Mouse (Mus musculus) embryonic facial prominence, embryonic 13.5 days (tissue): ENCODE results near the gene Msantd3. TPM values are rescaled to one million over a fixed set of nuclear protein-coding genes. Genes with fewer than 3 reads are reported as not detected.

Experiments
- ATAC-seq: fragments of 200-750 bp; cut with Nextera tagmentation; 2 replicates; pipeline ENCODE4 v1.8.0; 2017; ENCODE audit warnings: low read depth; ENCODE audit not compliant: insufficient number of reproducible peaks, insufficient read depth, low FRiP score, low TSS enrichment
- H3K27ac ChIP-seq: fragments of 300-500 bp; sonication (generic); 2 replicates; pipeline ENCODE4 v1.5.1; 2015; ENCODE audit warnings: moderate library complexity, mild to moderate bottlenecking, inconsistent platforms
- H3K27me3 ChIP-seq: fragments of 300-500 bp; sonication (generic); 2 replicates; pipeline ENCODE4 v1.6.1; 2015; ENCODE audit warnings: mild to moderate bottlenecking, inconsistent platforms
- H3K36me3 ChIP-seq: fragments of 300-500 bp; sonication (generic); 2 replicates; pipeline ENCODE4 v1.6.1; 2015; ENCODE audit warnings: mild to moderate bottlenecking, inconsistent platforms
- H3K4me1 ChIP-seq: fragments of 300-500 bp; sonication (generic); 2 replicates; pipeline ENCODE4 v1.6.1; 2015; ENCODE audit warnings: inconsistent platforms
- H3K4me2 ChIP-seq: fragments of 300-500 bp; sonication (generic); 2 replicates; pipeline ENCODE4 v1.6.1; 2015; ENCODE audit warnings: moderate library complexity, mild to moderate bottlenecking, inconsistent platforms
- H3K4me3 ChIP-seq: fragments of 300-500 bp; sonication (generic); 2 replicates; pipeline ENCODE4 v1.5.1; 2015; ENCODE audit warnings: mild to moderate bottlenecking, inconsistent platforms
- H3K9ac ChIP-seq: fragments of 300-500 bp; sonication (generic); 2 replicates; pipeline ENCODE4 v1.6.1; 2015; ENCODE audit warnings: mild to moderate bottlenecking, inconsistent platforms
- H3K9me3 ChIP-seq: fragments of 300-500 bp; sonication (generic); 2 replicates; pipeline ENCODE4 v1.6.1; 2016; ENCODE audit warnings: inconsistent platforms
- WGBS: fragments of 180-500 bp; shearing (Covaris S2); methylation state at CpG from one replicate; pipeline ENCODE4 v1.1.7; 2015; ENCODE audit warnings: mixed read lengths; 5-methylcytosine and 5-hydroxymethylcytosine counted together
- polyA plus RNA-seq: library from polyadenylated mRNA; unstranded; fragments of >200 nt; fragmentation: Nextera tagmentation; extraction: Ambion mirVana; gene quantifications from 2 replicates; pipeline ENCODE4 v1.2.1, GENCODE M21; 2015

Msantd3 gene
- polyA plus RNA-seq, 1 experiment from 2014 or later: 34.9 TPM

- Histone ChIP-seq H3K36me3 (peaks cover 52% of the 10 kb centered on the region), H3K27ac (no peak overlapping the region), H3K9ac (no peak overlapping the region), H3K9me3 (no peaks in the 10 kb centered on the region), H3K27me3 (no peaks in the 10 kb centered on the region), H3K4me3 (no peak overlapping the region), H3K4me1 (no peaks in the 10 kb centered on the region), H3K4me2 (no peak overlapping the region)
- WGBS: 95% methylated on average over 8 of the region's 8 CpGs
- no peak for ATAC-seq
Observed at GRCm38 (mm10) chr4:48561824-48562223, 22.1 kb downstream of the Msantd3 start.

GRCm38 (mm10) chr4:48564962-48565361, 25.2 kb downstream of the Msantd3 start:
- H3K9me3 ChIP-seq: no peaks in the 10 kb centered on the region
- no peaks in the 10 kb centered on the region for H3K4me1 ChIP-seq
- no peak overlapping the region for H3K4me3 ChIP-seq
- no peak overlapping the region for H3K4me2 ChIP-seq
- H3K36me3 ChIP-seq: peaks cover 36% of the 10 kb centered on the region
- no peak overlapping the region for H3K9ac ChIP-seq
- no peaks in the 10 kb centered on the region for H3K27me3 ChIP-seq
- no peak overlapping the region for H3K27ac ChIP-seq
- no peak for ATAC-seq

GRCm38 (mm10) chr4:48576361-48576760, 36.6 kb downstream of the Msantd3 start:
- WGBS: 76% methylated on average over 7 of the region's 7 CpGs

GRCm38 (mm10) chr4:48577831-48578230, 38.1 kb downstream of the Msantd3 start:
- WGBS: 81% methylated on average over 1 of the region's 1 CpGs
- no peaks in the 10 kb centered on the region for H3K27me3 ChIP-seq
- H3K4me1 ChIP-seq: no peaks in the 10 kb centered on the region
- no peak overlapping the region for H3K27ac ChIP-seq
- no peaks in the 10 kb centered on the region for H3K9me3 ChIP-seq
- no peak for ATAC-seq
- no peak overlapping the region for H3K4me2 ChIP-seq
- H3K36me3 ChIP-seq: no peaks in the 10 kb centered on the region
- H3K9ac ChIP-seq: no peak overlapping the region
- H3K4me3 ChIP-seq: no peak overlapping the region

More at GRCm38 (mm10) chr4:48576361-48576760, 36.6 kb downstream of the Msantd3 start:
- Histone ChIP-seq H3K4me2 (no peak overlapping the region), H3K27me3 (no peaks in the 10 kb centered on the region), H3K9ac (no peak overlapping the region), H3K27ac (no peak overlapping the region), H3K4me3 (no peak overlapping the region), H3K4me1 (no peaks in the 10 kb centered on the region), H3K36me3 (no peaks in the 10 kb centered on the region), H3K9me3 (no peaks in the 10 kb centered on the region)
- no peak for ATAC-seq

- ATAC-seq: no peak
- Histone ChIP-seq H3K9ac (no peak overlapping the region), H3K4me3 (no peak overlapping the region), H3K9me3 (no peaks in the 10 kb centered on the region), H3K4me2 (no peak overlapping the region), H3K27me3 (no peaks in the 10 kb centered on the region), H3K4me1 (no peaks in the 10 kb centered on the region), H3K36me3 (no peaks in the 10 kb centered on the region), H3K27ac (no peak overlapping the region)
- 64% methylated on average over 4 of the region's 4 CpGs for WGBS
Observed at GRCm38 (mm10) chr4:48578399-48578798, 38.7 kb downstream of the Msantd3 start.

- WGBS: 58% methylated on average over 6 of the region's 6 CpGs
- no peaks in the 10 kb centered on the region for H3K27me3 ChIP-seq
- no peaks in the 10 kb centered on the region for H3K36me3 ChIP-seq
Observed at GRCm38 (mm10) chr4:48579475-48580110, 39.9 kb downstream of the Msantd3 start.

GRCm38 (mm10) chr4:48581201-48581600, 41.5 kb downstream of the Msantd3 start:
- Histone ChIP-seq H3K9me3 (no peaks in the 10 kb centered on the region), H3K4me1 (0 out of 2 replicates have a peak, but pooled peaks cover 3% of the 10 kb centered on the region), H3K4me3 (no peak overlapping the region), H3K36me3 (no peaks in the 10 kb centered on the region), H3K27ac (no peak overlapping the region), H3K4me2 (no peak overlapping the region), H3K27me3 (no peaks in the 10 kb centered on the region), H3K9ac (no peak overlapping the region)
- 19% methylated on average over 2 of the region's 2 CpGs for WGBS
- no peak for ATAC-seq

More at GRCm38 (mm10) chr4:48579475-48580110, 39.9 kb downstream of the Msantd3 start:
- Histone ChIP-seq H3K9me3 (no peaks in the 10 kb centered on the region), H3K9ac (no peak overlapping the region), H3K4me3 (no peak overlapping the region), H3K27ac (no peak overlapping the region), H3K4me1 (0 out of 2 replicates have a peak, but pooled peaks cover 3% of the 10 kb centered on the region), H3K4me2 (no peak overlapping the region)
- ATAC-seq: no peak

- H3K4me3 ChIP-seq: no peak overlapping the region
- WGBS: 86% methylated on average over 2 of the region's 3 CpGs
- peaks cover 9% of the 10 kb centered on the region for H3K4me1 ChIP-seq
- no peak for ATAC-seq
- H3K9ac ChIP-seq: no peak overlapping the region
- no peaks in the 10 kb centered on the region for H3K9me3 ChIP-seq
- H3K27me3 ChIP-seq: no peaks in the 10 kb centered on the region
- no peaks in the 10 kb centered on the region for H3K36me3 ChIP-seq
- no peak overlapping the region for H3K4me2 ChIP-seq
- no peak overlapping the region for H3K27ac ChIP-seq
Observed at GRCm38 (mm10) chr4:48581993-48582392, 42.3 kb downstream of the Msantd3 start.

GRCm38 (mm10) chr4:48582941-48583340, 43.2 kb downstream of the Msantd3 start:
- H3K4me1 ChIP-seq: peaks cover 11% of the 10 kb centered on the region
- no peak for ATAC-seq
- no peak overlapping the region for H3K9ac ChIP-seq
- no peaks in the 10 kb centered on the region for H3K9me3 ChIP-seq
- 62% methylated on average over 2 of the region's 2 CpGs for WGBS
- H3K4me3 ChIP-seq: no peak overlapping the region
- H3K36me3 ChIP-seq: 0 out of 2 replicates have a peak, but pooled peaks cover 2% of the 10 kb centered on the region
- no peak overlapping the region for H3K27ac ChIP-seq
- no peak overlapping the region for H3K4me2 ChIP-seq
- H3K27me3 ChIP-seq: no peaks in the 10 kb centered on the region

GRCm38 (mm10) chr4:48584421-48585240, 44.9 kb downstream of the Msantd3 start, which contains the start of gene Tmeff1:
Gene Tmeff1, plus strand, starts transcription at chr4:48585174.
- H3K9me3 ChIP-seq: no peaks in the 10 kb centered on the region
- H3K27ac ChIP-seq: peak within 1 kb of the TSS; percentile 97
- peak within 1 kb of the TSS; percentile 92 for H3K4me2 ChIP-seq
- peak; percentile 80 for ATAC-seq
- H3K9ac ChIP-seq: peak within 1 kb of the TSS; percentile 95
- H3K36me3 ChIP-seq: peaks cover 4% of the 10 kb centered on the region
- H3K4me3 ChIP-seq: peak within 1 kb of the TSS; percentile 79
- 1% methylated on average over 51 of the region's 64 CpGs for WGBS
- no peaks in the 10 kb centered on the region for H3K27me3 ChIP-seq
- peaks cover 11% of the 10 kb centered on the region for H3K4me1 ChIP-seq

GRCm38 (mm10) chr4:48585241-48586098, 45.7 kb downstream of the Msantd3 start:
- peak overlapping the region; percentile 79 for H3K4me3 ChIP-seq
- no peaks in the 10 kb centered on the region for H3K27me3 ChIP-seq
- H3K4me1 ChIP-seq: peaks cover 11% of the 10 kb centered on the region
- H3K36me3 ChIP-seq: peaks cover 7% of the 10 kb centered on the region
- WGBS: under 1% methylated on average over 78 of the region's 92 CpGs
- peak; percentile 72 for ATAC-seq
- peak overlapping the region; percentile 92 for H3K4me2 ChIP-seq
- peak overlapping the region; percentile 97 for H3K27ac ChIP-seq
- no peaks in the 10 kb centered on the region for H3K9me3 ChIP-seq
- peak overlapping the region; percentile 95 for H3K9ac ChIP-seq
